Mouse (Mus musculus) kidney, postnatal 4 days (tissue): ENCODE measurements around the gene Ndst4.

Experiments used
- DNase-seq, 2 experiments: peaks; one replicate each; pipeline ENCODE4 v3.0.0; 2021; ENCODE audit warnings: mixed read lengths in 2 of 2

The Ndst4 gene

GRCm38 (mm10) chr3:125403601-125404396, at the start of gene Ndst4:
Gene Ndst4 (plus strand): TSS chr3:125404076.
- peak; percentile 1 to 4 for DNase-seq

GRCm38 (mm10) chr3:125397443-125397842, 6.4 kb upstream of the Ndst4 start:
- DNase-seq, result no peak

GRCm38 (mm10) chr3:125406456-125406855, 2.6 kb downstream of the Ndst4 start:
- DNase-seq, result peak in 1 of 2 experiments; percentile 2

- DNase-seq, result no peak
These were observed 3.1 kb downstream of the Ndst4 start for GRCm38 (mm10) chr3:125406991-125407390.

GRCm38 (mm10) chr3:125466894-125467652, 63.2 kb downstream of the Ndst4 start:
- DNase-seq, result no peak

- no peak for DNase-seq
These were observed 106.2 kb downstream of the Ndst4 start for GRCm38 (mm10) chr3:125510102-125510501.

GRCm38 (mm10) chr3:125533371-125533770, 129.5 kb downstream of the Ndst4 start:
- DNase-seq, result no peak

GRCm38 (mm10) chr3:125570602-125571001, 166.7 kb downstream of the Ndst4 start:
- DNase-seq, result no peak

- no peak for DNase-seq
These were observed 228.4 kb downstream of the Ndst4 start for GRCm38 (mm10) chr3:125632233-125632632.

GRCm38 (mm10) chr3:125655009-125655635, 251.2 kb downstream of the Ndst4 start:
- no peak for DNase-seq

GRCm38 (mm10) chr3:125660114-125660717, 256.3 kb downstream of the Ndst4 start:
- DNase-seq, result peak in 1 of 2 experiments; percentile 2

GRCm38 (mm10) chr3:125660884-125661532, 257.1 kb downstream of the Ndst4 start:
- DNase-seq, result no peak

GRCm38 (mm10) chr3:125673997-125674794, 270.3 kb downstream of the Ndst4 start:
- no peak for DNase-seq

- no peak for DNase-seq
These were observed 271.5 kb downstream of the Ndst4 start for GRCm38 (mm10) chr3:125675211-125675896.

GRCm38 (mm10) chr3:125678924-125679323, 275.0 kb downstream of the Ndst4 start:
- peak; percentile 3 to 10 for DNase-seq

GRCm38 (mm10) chr3:125683460-125684230, 279.8 kb downstream of the Ndst4 start:
- DNase-seq, result no peak

- DNase-seq, result no peak
These were observed 280.7 kb downstream of the Ndst4 start for GRCm38 (mm10) chr3:125684583-125684982.

GRCm38 (mm10) chr3:125687601-125688000, 283.7 kb downstream of the Ndst4 start:
- no peak for DNase-seq

GRCm38 (mm10) chr3:125690948-125691347, 287.1 kb downstream of the Ndst4 start:
- DNase-seq, result no peak

GRCm38 (mm10) chr3:125722953-125723352, 319.1 kb downstream of the Ndst4 start:
- DNase-seq, result no peak
